Mouse (Mus musculus) embryonic stem cell, embryonic (primary cell): ENCODE measurements around the gene Dock1.

Source experiments
- CTCF ChIA-PET, 4 experiments: fragments of 300-600 bp in 2 of 4; fragments of 350-600 bp in 2 of 4; sonication (Branson Sonifier 250); formaldehyde crosslinking; loops; one replicate each; lab custom pipeline; 2022; ENCODE audit warnings: inconsistent platforms in 2 of 4; lab: Charles Lee
- POLR2A ChIA-PET, 4 experiments: fragments of 300-600 bp in 2 of 4; fragments of 350-600 bp in 2 of 4; sonication (Branson Sonifier 250); formaldehyde crosslinking; loops; one replicate each; lab custom pipeline; 2022; ENCODE audit warnings: antibody characterized with exemption in 4 of 4, inconsistent platforms in 1 of 4; lab: Charles Lee

The Dock1 gene

GRCm38 (mm10) chr7:134773761-134774415, 103.4 kb downstream of the Dock1 start:
- CTCF ChIA-PET, result interaction anchor here in 1 of 4 experiments (1.0 kb wide), 1 partner anchor 10 kb away, joined by 3 read pairs; no protein-coding TSS in a partner anchor
- POLR2A ChIA-PET, result interaction anchor here in 3 of 4 experiments (0.7 to 1.6 kb wide), 7 partner anchors 8 to 1163 kb away, joined by 3 to 6 read pairs (median 4); no protein-coding TSS in a partner anchor

DNA sequence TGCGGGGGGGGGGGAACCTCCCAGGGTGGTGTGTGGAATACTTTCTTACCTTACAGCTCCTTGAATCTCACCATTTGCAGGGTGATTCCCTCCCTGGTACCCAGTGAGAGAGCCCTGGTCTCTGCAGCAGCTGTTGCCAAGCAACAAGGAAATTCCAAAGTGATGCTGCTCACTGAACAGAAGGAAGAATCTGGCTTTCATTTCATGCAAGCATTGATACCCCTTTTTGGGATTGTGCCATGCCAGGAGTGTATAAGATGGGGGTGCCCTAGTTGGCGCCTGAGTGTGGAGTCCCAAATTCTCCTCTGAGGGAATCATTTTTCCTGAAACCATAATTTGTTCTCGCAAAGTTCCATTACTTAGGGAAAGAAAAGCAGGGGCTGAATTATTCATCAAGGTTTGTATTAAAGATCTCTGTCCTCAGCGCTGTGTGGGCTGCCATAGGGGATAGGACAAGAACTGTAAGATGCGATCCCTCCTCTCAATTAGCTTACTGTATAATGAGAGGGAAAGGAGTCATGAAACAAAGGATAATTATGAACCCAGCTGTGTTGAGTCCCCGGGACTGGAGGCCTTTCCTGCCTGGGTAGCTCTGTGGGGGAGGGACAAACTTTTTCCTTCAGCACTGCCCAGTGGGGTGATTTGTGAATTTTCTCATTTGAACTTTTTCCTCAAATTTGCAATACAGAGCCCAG, 104.2 kb downstream of the Dock1 start:
- ChIA-PET CTCF (interaction anchor here in 1 of 4 experiments (1.0 kb wide), 1 partner anchor 9 kb away, joined by 3 read pairs; no protein-coding TSS in a partner anchor), POLR2A (interaction anchor here in 3 of 4 experiments (0.7 to 1.6 kb wide), 5 partner anchors 9 to 1162 kb away, joined by 3 to 5 read pairs (median 4); no protein-coding TSS in a partner anchor)

- POLR2A ChIA-PET, result interaction anchor here in 3 of 4 experiments (0.9 to 1.6 kb wide), 4 partner anchors 10 to 230 kb away, joined by 3 to 5 read pairs (median 4); no protein-coding TSS in a partner anchor
- CTCF ChIA-PET, result no interaction called here
These were observed 105.2 kb downstream of the Dock1 start for GRCm38 (mm10) chr7:134775671-134776070.

GRCm38 (mm10) chr7:134776306-134776705, 105.9 kb downstream of the Dock1 start:
- ChIA-PET CTCF (no interaction called here), POLR2A (interaction anchor here in 3 of 4 experiments (0.9 to 1.5 kb wide), 3 partner anchors 11 to 230 kb away, joined by 3 to 5 read pairs (median 4); no protein-coding TSS in a partner anchor)

DNA sequence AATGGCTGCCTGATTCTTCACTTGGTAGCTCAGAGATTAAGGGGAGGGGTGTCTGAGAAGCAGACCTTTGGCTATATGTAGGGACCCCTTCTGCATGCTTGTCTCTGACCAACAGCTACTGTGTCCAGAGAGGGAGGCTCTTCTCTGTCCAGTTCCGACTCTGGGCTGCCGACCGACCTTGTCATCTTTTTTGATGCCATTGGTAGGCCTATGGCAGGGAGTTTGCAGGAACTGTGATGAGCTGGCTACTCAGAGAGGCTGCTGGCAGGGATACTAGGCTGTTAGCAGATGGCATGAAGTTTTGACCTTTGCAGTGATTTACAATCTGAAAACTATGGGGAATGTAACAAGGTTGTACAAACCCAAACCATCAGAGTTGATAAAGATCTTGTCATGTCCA, 109.3 kb downstream of the Dock1 start:
- ChIA-PET CTCF (no interaction called here), POLR2A (interaction anchor here in 1 of 4 experiments (0.9 kb wide), 1 partner anchor 21 kb away, joined by 3 read pairs; no protein-coding TSS in a partner anchor)

DNA sequence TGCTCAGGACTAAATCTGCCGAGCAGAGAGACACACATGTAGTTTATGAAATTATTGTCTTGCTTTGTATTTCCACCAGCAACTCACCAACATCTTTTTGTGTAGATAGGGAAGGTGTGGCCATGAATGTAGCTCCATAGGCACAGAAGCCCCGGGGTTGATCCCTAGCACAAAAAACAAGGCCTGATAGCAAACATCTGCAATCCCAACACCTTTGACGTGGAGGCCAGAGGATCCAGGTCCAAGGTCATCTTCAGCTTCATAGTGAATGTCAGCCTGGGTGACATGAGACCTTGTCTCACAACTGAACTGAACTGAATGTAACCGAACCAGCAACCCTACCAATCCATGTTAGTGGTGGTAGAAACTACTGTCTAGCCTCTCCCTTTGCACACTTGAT, 116.7 kb downstream of the Dock1 start:
- CTCF ChIA-PET, result no interaction called here

GRCm38 (mm10) chr7:134794889-134795288, 124.4 kb downstream of the Dock1 start:
- POLR2A ChIA-PET, result no interaction called here
- CTCF ChIA-PET, result no interaction called here

More for the DNA sequence above, 116.7 kb downstream of the Dock1 start:
- POLR2A ChIA-PET, result no interaction called here

GRCm38 (mm10) chr7:134800079-134800478, 129.6 kb downstream of the Dock1 start:
- CTCF ChIA-PET, result no interaction called here
- POLR2A ChIA-PET, result no interaction called here

DNA sequence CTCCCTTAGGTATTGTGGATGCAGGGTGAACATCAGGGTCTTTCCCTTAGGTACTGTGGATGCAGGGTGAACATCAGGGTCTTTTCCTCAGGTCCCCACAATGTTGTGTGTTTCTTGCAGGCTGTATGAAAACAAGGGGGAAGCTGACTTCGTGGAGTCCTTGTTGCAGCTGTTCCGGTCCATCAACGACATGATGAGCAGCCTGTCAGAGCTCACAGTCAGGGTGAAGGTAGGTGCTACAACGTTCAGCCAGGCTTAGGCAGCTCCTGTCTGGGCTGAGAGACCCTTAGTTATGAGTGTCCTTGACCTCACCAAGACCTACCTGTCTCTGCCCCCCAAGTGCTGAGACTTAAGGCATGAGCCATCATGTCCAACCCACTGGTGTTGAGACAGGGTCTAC, 134.0 kb downstream of the Dock1 start:
- CTCF ChIA-PET, result no interaction called here

GRCm38 (mm10) chr7:134806799-134807198, 136.3 kb downstream of the Dock1 start:
- ChIA-PET POLR2A (no interaction called here), CTCF (no interaction called here)

More for the DNA sequence above, 134.0 kb downstream of the Dock1 start:
- POLR2A ChIA-PET, result interaction anchor here in 1 of 4 experiments (1.5 kb wide), 1 partner anchor 33 kb away, joined by 4 read pairs; no protein-coding TSS in a partner anchor

GRCm38 (mm10) chr7:134808406-134808805, 138.0 kb downstream of the Dock1 start:
- CTCF ChIA-PET, result no interaction called here

GRCm38 (mm10) chr7:134809241-134809975, 139.0 kb downstream of the Dock1 start:
- CTCF ChIA-PET, result no interaction called here

More at GRCm38 (mm10) chr7:134808406-134808805, 138.0 kb downstream of the Dock1 start:
- POLR2A ChIA-PET, result no interaction called here

DNA sequence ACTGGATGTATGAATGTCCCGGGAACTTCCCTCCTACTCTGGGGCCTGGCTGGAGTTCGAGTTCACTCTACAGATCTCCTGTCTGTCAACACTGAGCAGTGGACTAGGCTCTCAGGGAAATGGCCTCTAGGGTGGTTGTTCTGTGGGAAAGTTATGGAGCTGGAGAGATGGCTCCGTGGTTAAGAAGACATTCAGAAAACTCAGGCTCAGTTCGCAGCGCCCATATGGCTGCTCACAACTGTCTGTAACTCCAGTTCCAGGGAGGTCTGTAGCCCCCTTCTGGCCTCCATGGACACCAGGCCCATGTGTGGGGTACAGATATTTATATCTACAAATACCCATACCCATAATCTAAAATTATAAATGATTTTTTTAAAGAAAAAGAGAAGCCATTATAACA, 148.0 kb downstream of the Dock1 start:
- POLR2A ChIA-PET, result no interaction called here
- CTCF ChIA-PET, result no interaction called here

More at GRCm38 (mm10) chr7:134809241-134809975, 139.0 kb downstream of the Dock1 start:
- POLR2A ChIA-PET, result no interaction called here

GRCm38 (mm10) chr7:134821264-134821663, 150.8 kb downstream of the Dock1 start:
- ChIA-PET POLR2A (no interaction called here), CTCF (interaction anchor here in 1 of 4 experiments (0.5 kb wide), 1 partner anchor 38 kb away, joined by 3 read pairs; no protein-coding TSS in a partner anchor)

DNA sequence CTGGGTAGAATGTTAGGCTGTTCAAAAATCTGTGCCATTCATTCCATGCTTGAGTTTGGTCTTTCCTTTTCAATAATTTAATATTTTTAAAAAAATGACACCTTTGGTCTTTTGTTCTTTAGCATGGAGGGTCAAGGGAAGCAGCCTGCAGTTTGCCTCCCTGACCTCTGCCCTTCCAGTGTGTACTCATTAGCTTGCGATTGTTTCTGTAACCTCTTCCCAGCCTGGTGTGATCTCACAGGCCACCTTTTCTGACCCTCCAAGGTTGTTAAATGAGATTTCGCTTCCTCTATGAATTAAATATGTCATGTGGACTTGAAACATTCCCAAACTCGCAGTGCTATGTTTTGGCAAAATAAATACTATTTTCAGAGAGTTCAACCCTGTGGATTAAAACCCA, 151.6 kb downstream of the Dock1 start:
- ChIA-PET POLR2A (no interaction called here), CTCF (interaction anchor here in 1 of 4 experiments (0.5 kb wide), 1 partner anchor 38 kb away, joined by 3 read pairs; no protein-coding TSS in a partner anchor)

GRCm38 (mm10) chr7:134823891-134824290, 153.4 kb downstream of the Dock1 start:
- POLR2A ChIA-PET, result no interaction called here
- CTCF ChIA-PET, result no interaction called here

DNA sequence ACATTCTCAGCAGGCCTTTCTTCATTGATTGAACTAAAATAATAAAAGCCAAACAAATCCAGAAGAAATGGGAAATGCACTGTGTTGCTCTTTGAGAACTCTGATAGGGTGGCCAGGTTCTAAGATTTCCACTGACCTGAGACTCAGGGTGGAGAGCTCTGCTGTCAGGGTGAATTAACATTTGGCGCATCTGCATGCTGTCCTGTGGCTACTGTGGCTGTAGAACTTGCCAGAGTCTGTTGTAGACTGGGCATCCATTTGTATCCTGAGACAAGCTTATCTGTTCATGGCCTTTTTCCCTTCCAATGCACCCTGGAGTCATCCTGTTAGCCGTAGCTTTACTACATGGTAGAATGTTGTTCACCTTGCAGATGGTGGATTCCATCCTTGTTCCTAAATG, 169.6 kb downstream of the Dock1 start:
- ChIA-PET POLR2A (interaction anchor here in 1 of 4 experiments (0.8 kb wide), 1 partner anchor 571 kb away, joined by 3 read pairs; no protein-coding TSS in a partner anchor), CTCF (no interaction called here)

DNA sequence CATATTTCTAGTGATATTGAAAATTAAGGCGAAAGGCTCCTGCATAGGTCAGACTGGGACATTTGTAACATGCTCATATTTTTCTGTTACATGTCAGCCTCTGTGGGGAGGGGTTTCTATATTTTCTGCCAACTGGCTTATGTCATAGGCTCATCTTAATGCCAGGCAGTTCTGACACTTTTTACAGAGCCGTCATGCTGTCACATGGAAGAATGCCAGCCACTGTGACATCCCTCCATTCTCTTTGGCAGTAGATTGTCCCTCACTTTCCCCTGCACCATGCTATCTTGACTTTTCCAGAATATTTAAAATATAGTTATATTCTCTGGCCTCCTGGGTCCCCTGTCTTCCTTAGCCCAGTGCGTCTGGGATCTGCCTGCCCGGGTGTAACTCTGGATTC, 172.3 kb downstream of the Dock1 start:
- ChIA-PET CTCF (no interaction called here), POLR2A (no interaction called here)

- POLR2A ChIA-PET, result no interaction called here
- CTCF ChIA-PET, result no interaction called here
These were observed 191.5 kb downstream of the Dock1 start for GRCm38 (mm10) chr7:134862000-134862399.
